Mouse (Mus musculus): ENCODE data around the gene Irs3. TPM values are rescaled to one million over a fixed set of nuclear protein-coding genes. Genes with fewer than 3 reads are reported as not detected.

Irs3 gene
- total and polyA plus RNA-seq, 2 experiments from 2014 or later, result 0.29 to 0.76 TPM

GRCm38 (mm10) chr5:137595921-137596320 is 49.6 kb downstream of the Irs3 start:
- H3K36me3 ChIP-seq (ENCODE audit: insufficient read depth), result no peaks in the 10 kb centered on the region
- no peak for TF ChIP-seq CTCF (IDR thresholded peaks at IDR 0.05; ENCODE audit: low read depth)
- peaks cover 12% of the 10 kb centered on the region for H3K4me1 ChIP-seq (ENCODE audit: insufficient read depth)
- no peak overlapping the region for H3K9ac ChIP-seq
- no peak overlapping the region for H3K4me2 ChIP-seq (ENCODE audit: low read depth)
- DNase-seq (no peak), ATAC-seq (no peak)
- no peaks in the 10 kb centered on the region for H3K9me3 ChIP-seq (ENCODE audit: low read length)
- no peak overlapping the region for H3K27ac ChIP-seq (ENCODE audit: low read depth, low read length)
- WGBS, result 65% methylated on average over 7 of the region's 7 CpGs
- no peak overlapping the region for H3K4me3 ChIP-seq (ENCODE audit: low read depth, low read length)
- no peaks in the 10 kb centered on the region for H3K27me3 ChIP-seq (ENCODE audit: insufficient read depth, low read length)

Other genes starting within 250 kb of the Irs3 start
- gene Zan, start 168.7 kb downstream of the Irs3 start, total RNA-seq (2014; rRNA removed), result 0.31 and 0.62 TPM in 2 replicates
- gene Zan, start 168.7 kb downstream of the Irs3 start, polyA plus RNA-seq (2015; fragmentation: Nextera tagmentation; extraction: Ambion mirVana), result 0.08 and 0.14 TPM in 2 replicates
- 79.1 and 80.6 TPM in 2 replicates for gene Pop7, start 143.2 kb downstream of the Irs3 start, total RNA-seq (2014; rRNA removed)
- 99.2 and 110 TPM in 2 replicates for gene Pop7, start 143.2 kb downstream of the Irs3 start, polyA plus RNA-seq (2015; fragmentation: Nextera tagmentation; extraction: Ambion mirVana)
- gene Gigyf1, start 127.2 kb downstream of the Irs3 start, total RNA-seq (2014; rRNA removed), result 21.1 and 25.2 TPM in 2 replicates
- 6.1 and 10.6 TPM in 2 replicates for gene Gigyf1, start 127.2 kb downstream of the Irs3 start, polyA plus RNA-seq (2015; fragmentation: Nextera tagmentation; extraction: Ambion mirVana)
- gene Epo, start 112.5 kb downstream of the Irs3 start, total RNA-seq (2014; rRNA removed), result not detected in 2 replicates
- not detected in 2 replicates for gene Epo, start 112.5 kb downstream of the Irs3 start, polyA plus RNA-seq (2015; fragmentation: Nextera tagmentation; extraction: Ambion mirVana)
- gene Gnb2, start 112.2 kb downstream of the Irs3 start, total RNA-seq (2014; rRNA removed), result 1,237 and 1,339 TPM in 2 replicates
- gene Gnb2, start 112.2 kb downstream of the Irs3 start, polyA plus RNA-seq (2015; fragmentation: Nextera tagmentation; extraction: Ambion mirVana), result 766 and 769 TPM in 2 replicates
- 234 and 254 TPM in 2 replicates for gene Actl6b, start 92.2 kb downstream of the Irs3 start, total RNA-seq (2014; rRNA removed)
- gene Actl6b, start 92.2 kb downstream of the Irs3 start, polyA plus RNA-seq (2015; fragmentation: Nextera tagmentation; extraction: Ambion mirVana), result 256 and 281 TPM in 2 replicates
- gene Tfr2, start 75.9 kb downstream of the Irs3 start, total RNA-seq (2014; rRNA removed), result 12.6 and 16.3 TPM in 2 replicates
- gene Tfr2, start 75.9 kb downstream of the Irs3 start, polyA plus RNA-seq (2015; fragmentation: Nextera tagmentation; extraction: Ambion mirVana), result 9.4 and 11.7 TPM in 2 replicates
- gene Mospd3, start 44.7 kb downstream of the Irs3 start, total RNA-seq (2014; rRNA removed), result 4.9 and 5.8 TPM in 2 replicates
- gene Mospd3, start 44.7 kb downstream of the Irs3 start, polyA plus RNA-seq (2015; fragmentation: Nextera tagmentation; extraction: Ambion mirVana), result 61.5 and 67.9 TPM in 2 replicates
- gene Pcolce, start 31.9 kb downstream of the Irs3 start, total RNA-seq (2014; rRNA removed), result 13.1 and 22.5 TPM in 2 replicates
- 18.1 and 20.3 TPM in 2 replicates for gene Pcolce, start 31.9 kb downstream of the Irs3 start, polyA plus RNA-seq (2015; fragmentation: Nextera tagmentation; extraction: Ambion mirVana)
- 0.23 and 0.24 TPM in 2 replicates for gene Fbxo24, start 16.7 kb downstream of the Irs3 start, total RNA-seq (2014; rRNA removed)
- 0.09 and 0.10 TPM in 2 replicates for gene Fbxo24, start 16.7 kb downstream of the Irs3 start, polyA plus RNA-seq (2015; fragmentation: Nextera tagmentation; extraction: Ambion mirVana)
- gene Lrch4, start 16.6 kb downstream of the Irs3 start, total RNA-seq (2014; rRNA removed), result 3.3 and 5.6 TPM in 2 replicates
- gene Lrch4, start 16.6 kb downstream of the Irs3 start, polyA plus RNA-seq (2015; fragmentation: Nextera tagmentation; extraction: Ambion mirVana), result 11.3 and 12.8 TPM in 2 replicates
- gene Gm20605, start 16.5 kb downstream of the Irs3 start, total RNA-seq (2014; rRNA removed), result 3.6 and 6.1 TPM in 2 replicates
- gene Gm20605, start 16.5 kb downstream of the Irs3 start, polyA plus RNA-seq (2015; fragmentation: Nextera tagmentation; extraction: Ambion mirVana), result 1.9 and 2.4 TPM in 2 replicates
- 4.4 and 4.6 TPM in 2 replicates for gene Sap25, start 4.4 kb downstream of the Irs3 start, total RNA-seq (2014; rRNA removed)
- 1.8 TPM in 2 replicates for gene Sap25, start 4.4 kb downstream of the Irs3 start, polyA plus RNA-seq (2015; fragmentation: Nextera tagmentation; extraction: Ambion mirVana)
- 18.7 and 22.1 TPM in 2 replicates for gene Agfg2, start 39.0 kb upstream of the Irs3 start, total RNA-seq (2014; rRNA removed)
- 12.6 and 15.0 TPM in 2 replicates for gene Agfg2, start 39.0 kb upstream of the Irs3 start, polyA plus RNA-seq (2015; fragmentation: Nextera tagmentation; extraction: Ambion mirVana)
- gene Nyap1, start 95.9 kb upstream of the Irs3 start, total RNA-seq (2014; rRNA removed), result 251 and 252 TPM in 2 replicates
- 42.0 and 48.9 TPM in 2 replicates for gene Nyap1, start 95.9 kb upstream of the Irs3 start, polyA plus RNA-seq (2015; fragmentation: Nextera tagmentation; extraction: Ambion mirVana)
- 120 and 135 TPM in 2 replicates for gene Tsc22d4, start 100.0 kb upstream of the Irs3 start, total RNA-seq (2014; rRNA removed)
- 112 and 134 TPM in 2 replicates for gene Tsc22d4, start 100.0 kb upstream of the Irs3 start, polyA plus RNA-seq (2015; fragmentation: Nextera tagmentation; extraction: Ambion mirVana)
- gene Ppp1r35, start 133.1 kb upstream of the Irs3 start, total RNA-seq (2014; rRNA removed), result 28.8 and 47.4 TPM in 2 replicates
- gene Ppp1r35, start 133.1 kb upstream of the Irs3 start, polyA plus RNA-seq (2015; fragmentation: Nextera tagmentation; extraction: Ambion mirVana), result 39.1 and 41.8 TPM in 2 replicates
- gene Mepce, start 141.9 kb upstream of the Irs3 start, total RNA-seq (2014; rRNA removed), result 33.3 and 47.7 TPM in 2 replicates
- 18.3 and 21.1 TPM in 2 replicates for gene Mepce, start 141.9 kb upstream of the Irs3 start, polyA plus RNA-seq (2015; fragmentation: Nextera tagmentation; extraction: Ambion mirVana)
- 3.5 and 7.7 TPM in 2 replicates for gene Zcwpw1, start 142.1 kb upstream of the Irs3 start, total RNA-seq (2014; rRNA removed)
- gene Zcwpw1, start 142.1 kb upstream of the Irs3 start, polyA plus RNA-seq (2015; fragmentation: Nextera tagmentation; extraction: Ambion mirVana), result 3.1 and 4.8 TPM in 2 replicates
- gene Pilra, start 190.6 kb upstream of the Irs3 start, total RNA-seq (2014; rRNA removed), result 0.14 and 0.15 TPM in 2 replicates
- 0.17 and 0.54 TPM in 2 replicates for gene Pilra, start 190.6 kb upstream of the Irs3 start, polyA plus RNA-seq (2015; fragmentation: Nextera tagmentation; extraction: Ambion mirVana)
- gene Pilrb1, start 212.4 kb upstream of the Irs3 start, total RNA-seq (2014; rRNA removed), result not detected in 2 replicates
- gene Pilrb1, start 212.4 kb upstream of the Irs3 start, polyA plus RNA-seq (2015; fragmentation: Nextera tagmentation; extraction: Ambion mirVana), result not detected in 2 replicates
- gene Pilrb2, start 226.1 kb upstream of the Irs3 start, total RNA-seq (2014; rRNA removed), result not detected in 2 replicates
- gene Pilrb2, start 226.1 kb upstream of the Irs3 start, polyA plus RNA-seq (2015; fragmentation: Nextera tagmentation; extraction: Ambion mirVana), result not detected in 2 replicates